Mouse (Mus musculus) E14TG2a.4 (cell line): Measurements from ENCODE around the gene Tectb.
"Not testable (repeated sequence)": the region's sequence is repeated elsewhere in the genome, so short reads cannot be mapped to it uniquely, and the experiment has no call there.

Experiments used
- H3K27me3 ChIP-seq: 2 replicates; pipeline ENCODE4 v1.6.1; 2014; ENCODE audit warnings: low read length, control low read depth; ENCODE audit not compliant: insufficient read depth
- H3K36me3 ChIP-seq: 2 replicates; pipeline ENCODE4 v1.6.1; 2014; ENCODE audit warnings: low read length, control low read depth; ENCODE audit not compliant: insufficient read depth
- H3K4me1 ChIP-seq: replicated peaks from 2 replicates; pipeline ENCODE4 v1.6.1; 2014; ENCODE audit warnings: low read depth, low read length, control low read depth
- H3K4me3 ChIP-seq: replicated peaks from 2 replicates; pipeline ENCODE4 v1.5.1; 2014; ENCODE audit warnings: mild to moderate bottlenecking, low read length
- H3K9me3 ChIP-seq: 2 replicates; pipeline ENCODE4 v1.6.1; 2014; ENCODE audit warnings: low read length, control low read depth
- CTCF ChIP-seq: conservative IDR thresholded peaks from 2 replicates; pipeline ENCODE4 v1.5.1; 2014; ENCODE audit warnings: low read length
- NANOG ChIP-seq: IDR thresholded peaks from 2 replicates; pipeline ENCODE4 v1.6.1; 2014; ENCODE audit warnings: borderline replicate concordance, low read length, mixed read lengths
- POU5F1 ChIP-seq: IDR thresholded peaks from 2 replicates; pipeline ENCODE4 v1.6.1; 2014; ENCODE audit warnings: low read length, borderline replicate concordance

The Tectb gene

DNA sequence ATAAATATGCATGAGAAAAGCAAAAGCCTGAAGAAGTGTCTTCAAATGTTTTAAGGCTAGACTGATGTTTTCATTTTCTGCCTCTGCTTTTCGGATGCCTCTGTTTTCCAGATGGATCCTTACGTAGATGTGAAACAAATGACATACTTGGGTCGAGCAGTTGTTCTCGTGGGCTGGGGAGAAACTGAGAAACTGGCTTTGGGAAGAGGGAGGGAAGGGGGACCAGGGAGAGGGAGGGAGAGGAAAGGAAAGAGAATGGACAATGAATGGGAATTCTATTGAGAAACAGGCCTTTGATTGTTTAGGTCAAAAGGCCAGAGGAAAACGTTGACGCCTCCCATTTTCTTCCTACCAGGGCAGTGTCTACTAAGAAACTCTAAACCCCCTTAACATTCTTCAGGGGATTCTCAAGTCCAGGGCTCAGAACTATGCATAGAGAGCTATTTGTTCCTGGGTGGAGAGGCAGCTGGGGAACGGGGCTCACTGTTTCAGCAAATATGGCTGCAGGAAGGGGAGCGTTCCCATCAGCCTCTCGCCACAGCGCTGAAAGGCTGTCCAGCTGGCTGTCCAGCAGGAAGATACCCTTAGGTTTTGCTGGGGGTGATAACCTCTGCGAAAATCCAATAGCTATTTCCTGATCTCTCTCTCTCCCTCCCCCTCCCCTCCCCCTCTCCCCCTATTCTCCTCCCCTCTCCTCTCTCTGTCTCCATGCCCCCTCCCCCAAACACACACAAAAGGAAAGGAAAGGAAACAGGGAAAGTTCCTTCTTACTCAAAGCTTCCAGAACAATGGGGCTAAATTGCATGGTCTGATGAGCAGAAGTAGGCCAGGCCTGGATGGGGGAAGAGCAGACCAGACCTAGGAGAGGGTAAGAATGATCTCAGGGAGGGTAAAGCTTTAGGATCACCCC lies 36.9 kb upstream of the Tectb start:
- TF ChIP-seq NANOG = no peak
- Histone ChIP-seq H3K9me3 (no peaks in the 10 kb centered on the region), H3K36me3 (no peaks in the 10 kb centered on the region)

DNA sequence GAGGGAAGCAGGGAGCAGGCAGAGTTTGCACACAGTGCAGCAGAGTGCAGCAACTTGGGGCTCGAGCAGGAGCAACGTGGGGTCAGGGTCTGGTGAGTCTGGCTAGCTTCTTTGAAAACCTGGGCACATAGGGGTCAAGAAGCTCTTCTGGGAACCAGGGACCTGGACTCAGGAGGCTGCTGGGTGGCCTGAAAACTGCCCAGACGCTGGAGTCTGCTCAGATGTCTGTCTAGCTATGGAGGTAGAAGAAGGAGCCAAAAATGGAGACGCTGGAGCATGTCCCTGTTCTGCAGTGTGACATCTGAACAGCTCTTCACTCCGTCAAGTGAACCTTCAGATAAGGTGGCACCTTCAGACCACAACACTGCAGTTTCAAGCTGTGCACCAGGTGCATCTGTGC lies 35.8 kb upstream of the Tectb start:
- Histone ChIP-seq H3K4me1 (peaks cover 51% of the 10 kb centered on the region), H3K27me3 (no peaks in the 10 kb centered on the region; the same call in 1 of the 2 replicates), H3K9me3 (peaks cover 1% of the 10 kb centered on the region; the same call in 1 of the 2 replicates), H3K36me3 (no peaks in the 10 kb centered on the region), H3K4me3 (no peak overlapping the region)
- TF ChIP-seq POU5F1 (no peak), CTCF (no peak), NANOG (no peak)

More for the DNA sequence above, 36.9 kb upstream of the Tectb start:
- no peaks in the 10 kb centered on the region; the same call in 1 of the 2 replicates for H3K27me3 ChIP-seq
- H3K4me3 ChIP-seq = peak overlapping the region; percentile 49
- peaks cover 46% of the 10 kb centered on the region for H3K4me1 ChIP-seq

GRCm38 (mm10) chr19:55145136-55145535 lies 35.4 kb upstream of the Tectb start:
- peak overlapping the region; percentile 32; the same call in 1 of the 2 replicates for H3K4me3 ChIP-seq

GRCm38 (mm10) chr19:55147568-55147967 lies 33.0 kb upstream of the Tectb start:
- Histone ChIP-seq H3K36me3 (no peaks in the 10 kb centered on the region), H3K9me3 (peaks cover 3% of the 10 kb centered on the region; the same call in 1 of the 2 replicates), H3K27me3 (no peaks in the 10 kb centered on the region; the same call in 1 of the 2 replicates), H3K4me1 (peaks cover 43% of the 10 kb centered on the region), H3K4me3 (no peak overlapping the region)
- no peak for TF ChIP-seq NANOG

More at GRCm38 (mm10) chr19:55145136-55145535, 35.4 kb upstream of the Tectb start:
- Histone ChIP-seq H3K36me3 (no peaks in the 10 kb centered on the region), H3K9me3 (peaks cover 3% of the 10 kb centered on the region; the same call in 1 of the 2 replicates), H3K4me1 (peaks cover 51% of the 10 kb centered on the region), H3K27me3 (no peaks in the 10 kb centered on the region; the same call in 1 of the 2 replicates)
- no peak for TF ChIP-seq POU5F1

GRCm38 (mm10) chr19:55148109-55148508 lies 32.4 kb upstream of the Tectb start:
- H3K27me3 ChIP-seq = no peaks in the 10 kb centered on the region; the same call in 1 of the 2 replicates
- H3K4me1 ChIP-seq = peaks cover 38% of the 10 kb centered on the region
- H3K36me3 ChIP-seq = no peaks in the 10 kb centered on the region
- TF ChIP-seq POU5F1 (no peak), CTCF (no peak), NANOG (no peak)
- no peak overlapping the region for H3K4me3 ChIP-seq
- peaks cover 3% of the 10 kb centered on the region; the same call in 1 of the 2 replicates for H3K9me3 ChIP-seq

- Histone ChIP-seq H3K36me3 (no peaks in the 10 kb centered on the region), H3K27me3 (no peaks in the 10 kb centered on the region; the same call in 1 of the 2 replicates), H3K4me3 (no peak overlapping the region), H3K4me1 (peaks cover 26% of the 10 kb centered on the region), H3K9me3 (peaks cover 3% of the 10 kb centered on the region; the same call in 1 of the 2 replicates)
- TF ChIP-seq NANOG (no peak), CTCF (no peak), POU5F1 (no peak)
These were observed 30.9 kb upstream of the Tectb start for GRCm38 (mm10) chr19:55149646-55150045.

- not testable (repeated sequence) for H3K27me3 ChIP-seq, H3K9me3 ChIP-seq, H3K36me3 ChIP-seq, H3K4me3 ChIP-seq
- H3K4me1 ChIP-seq = peaks cover 17% of the 10 kb centered on the region
These were observed 28.3 kb upstream of the Tectb start for GRCm38 (mm10) chr19:55152274-55152673.

- no peaks in the 10 kb centered on the region for H3K36me3 ChIP-seq
- peaks cover 3% of the 10 kb centered on the region; the same call in 1 of the 2 replicates for H3K9me3 ChIP-seq
- H3K27me3 ChIP-seq = no peaks in the 10 kb centered on the region; the same call in 1 of the 2 replicates
- TF ChIP-seq NANOG = no peak
- TF ChIP-seq POU5F1 = no peak
- no peak for TF ChIP-seq CTCF
- H3K4me1 ChIP-seq = peaks cover 10% of the 10 kb centered on the region
- no peak overlapping the region for H3K4me3 ChIP-seq
These were observed 27.6 kb upstream of the Tectb start for GRCm38 (mm10) chr19:55152983-55153382.

DNA sequence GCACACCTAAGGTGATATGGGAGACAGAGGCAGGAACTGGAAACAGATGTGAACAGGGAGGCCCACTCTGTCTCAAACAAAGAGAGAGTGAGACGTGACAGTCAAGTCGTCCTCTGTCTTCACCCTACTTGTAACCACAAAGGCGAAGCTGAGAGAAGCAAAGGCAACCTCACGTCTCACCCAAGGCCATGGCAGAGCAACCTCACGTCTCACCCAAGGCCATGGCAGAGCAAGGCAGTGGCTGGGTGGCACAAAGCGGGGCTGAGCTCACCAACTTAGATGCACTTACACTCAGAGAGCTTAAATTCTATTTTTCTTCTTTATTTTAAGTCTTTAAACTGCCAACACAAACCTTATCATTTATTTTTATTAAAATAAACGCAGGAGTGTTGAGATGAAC lies 23.5 kb upstream of the Tectb start:
- peaks cover 10% of the 10 kb centered on the region; the same call in 1 of the 2 replicates for H3K4me1 ChIP-seq
- TF ChIP-seq POU5F1 (no peak), CTCF (no peak), NANOG (no peak)
- no peaks in the 10 kb centered on the region for H3K9me3 ChIP-seq
- no peaks in the 10 kb centered on the region for H3K27me3 ChIP-seq
- no peak overlapping the region for H3K4me3 ChIP-seq
- no peaks in the 10 kb centered on the region for H3K36me3 ChIP-seq
